Mouse (Mus musculus) forebrain, embryonic 12.5 days (tissue): ENCODE results near the gene Tmed9. TPM values are rescaled to one million over a fixed set of nuclear protein-coding genes. Genes with fewer than 3 reads are reported as not detected.
"Not testable (repeated sequence)": the region's sequence is repeated elsewhere in the genome, so short reads cannot be mapped to it uniquely, and the experiment has no call there.

Experiments
- ATAC-seq: fragments of 200-750 bp; cut with Nextera tagmentation; 2 replicates; pipeline ENCODE4 v1.8.0; 2017; ENCODE audit warnings: moderate TSS enrichment; ENCODE audit not compliant: low FRiP score
- H3K27ac ChIP-seq: fragments of 300-500 bp; sonication (generic); 2 replicates; pipeline ENCODE4 v1.5.1; 2016; ENCODE audit warnings: mild to moderate bottlenecking
- H3K27me3 ChIP-seq: fragments of 300-500 bp; sonication (generic); 2 replicates; pipeline ENCODE4 v1.6.1; 2016; ENCODE audit warnings: mild to moderate bottlenecking
- H3K36me3 ChIP-seq: fragments of 300-500 bp; sonication (generic); replicated peaks from 2 replicates; pipeline ENCODE4 v1.6.1; 2016; ENCODE audit warnings: mild to moderate bottlenecking
- H3K4me1 ChIP-seq: fragments of 300-500 bp; sonication (generic); 2 replicates; pipeline ENCODE4 v1.6.1; 2016
- H3K4me2 ChIP-seq: fragments of 300-500 bp; sonication (generic); 2 replicates; pipeline ENCODE4 v1.6.1; 2016; ENCODE audit warnings: mild to moderate bottlenecking, moderate library complexity
- H3K4me3 ChIP-seq: fragments of 300-500 bp; sonication (generic); replicated peaks from 2 replicates; pipeline ENCODE4 v1.5.1; 2016; ENCODE audit warnings: mild to moderate bottlenecking
- H3K9ac ChIP-seq: fragments of 300-500 bp; sonication (generic); 2 replicates; pipeline ENCODE4 v1.6.1; 2016; ENCODE audit warnings: mild to moderate bottlenecking
- H3K9me3 ChIP-seq: fragments of 300-500 bp; sonication (generic); 2 replicates; pipeline ENCODE4 v1.6.1; 2016
- WGBS: fragments of 180-500 bp; shearing (Covaris S2); methylation state at CpG from one replicate; pipeline ENCODE4 v1.1.7; 2016; 5-methylcytosine and 5-hydroxymethylcytosine counted together
- polyA plus RNA-seq: library from polyadenylated mRNA; unstranded; fragments of >200 nt; fragmentation: Nextera tagmentation; extraction: Ambion mirVana; gene quantifications from 2 replicates; pipeline ENCODE4 v1.2.1, GENCODE M21; 2016

Tmed9 gene
- polyA plus RNA-seq, 1 experiment from 2014 or later = 115 TPM

DNA sequence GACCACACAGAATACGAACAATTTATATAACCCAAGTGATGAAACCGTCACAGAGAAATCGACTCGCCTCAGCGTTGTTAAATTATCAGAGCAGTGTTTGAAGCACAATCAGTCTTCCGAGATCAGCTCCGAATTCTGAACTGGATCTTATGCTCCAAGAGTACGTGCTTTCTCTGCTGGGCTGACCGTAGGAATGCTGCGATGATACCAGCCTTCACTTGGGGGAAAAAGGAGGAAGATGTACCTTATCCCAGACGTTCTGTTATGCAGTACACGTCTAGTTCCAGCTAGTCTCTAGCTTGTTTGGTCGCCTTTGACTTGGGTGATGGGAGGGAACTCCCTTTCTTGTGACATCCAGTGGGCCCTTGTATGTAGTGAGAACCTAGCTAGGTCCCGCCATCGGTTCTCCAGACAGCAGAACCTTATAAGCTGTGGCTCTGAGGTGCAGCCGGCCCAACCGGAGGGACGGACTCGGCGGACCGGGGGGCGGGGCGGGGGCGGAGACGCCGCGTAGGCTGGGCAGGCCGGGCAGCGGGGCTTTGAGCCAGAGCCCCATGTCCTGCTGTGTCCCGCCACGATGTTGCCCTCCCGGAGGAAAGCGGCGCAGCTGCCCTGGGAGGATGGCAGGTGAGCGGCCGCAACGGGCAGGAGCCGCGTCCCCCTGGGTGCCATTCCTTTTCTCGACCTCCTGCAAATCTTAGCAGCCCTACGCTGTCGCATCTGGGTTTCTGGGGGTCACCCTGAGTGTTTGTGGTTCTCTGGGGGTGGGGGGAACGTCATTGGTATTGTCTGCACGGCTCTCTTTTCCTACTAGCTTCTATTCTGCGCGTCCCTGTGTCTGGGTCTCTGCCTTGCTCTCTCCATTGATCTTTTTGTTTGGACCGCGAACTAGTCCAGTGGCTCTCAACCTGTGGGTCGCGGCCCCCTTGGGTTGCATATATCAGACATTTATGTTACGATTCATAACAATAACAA is 26.3 kb downstream of the Tmed9 start, which contains the start of gene B4galt7:
B4galt7 (plus strand) TSS at position 331 of the 975 bp plus-strand sequence.
- H3K36me3 ChIP-seq = peaks cover 42% of the 10 kb centered on the region
- H3K27me3 ChIP-seq = no peaks in the 10 kb centered on the region
- no peaks in the 10 kb centered on the region for H3K9me3 ChIP-seq
- peak within 1 kb of the TSS; percentile 78 for H3K4me2 ChIP-seq
- H3K9ac ChIP-seq = peak within 1 kb of the TSS; percentile 87
- peaks cover 12% of the 10 kb centered on the region for H3K4me1 ChIP-seq
- peak within 1 kb of the TSS; percentile 84 for H3K4me3 ChIP-seq
- 10% methylated on average over 50 of the region's 51 CpGs for WGBS
- peak; percentile 85 for ATAC-seq
- peak within 1 kb of the TSS; percentile 50; the same call in 1 of the 2 replicates for H3K27ac ChIP-seq

DNA sequence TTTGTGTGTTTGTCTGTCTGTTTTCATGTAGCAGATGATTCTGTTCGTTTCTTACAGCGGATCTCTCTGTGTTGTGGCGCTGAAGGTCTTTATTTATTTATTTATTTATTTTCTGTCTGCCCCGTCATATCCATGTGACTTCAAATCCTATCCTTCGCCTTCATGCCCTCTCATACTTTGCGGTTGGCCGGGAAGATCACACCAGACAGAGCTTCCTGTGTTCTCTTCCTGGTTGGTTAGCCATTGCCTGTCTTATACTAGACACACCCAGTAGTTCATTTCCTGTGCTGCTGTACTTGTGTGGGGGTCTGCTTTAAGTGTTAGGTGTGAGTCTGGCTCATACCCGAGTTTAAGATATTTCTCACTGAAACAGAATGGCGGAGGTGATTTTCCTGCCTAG is 27.1 kb downstream of the Tmed9 start:
- H3K36me3 ChIP-seq = peaks cover 37% of the 10 kb centered on the region
- H3K4me2 ChIP-seq = peak overlapping the region; percentile 78
- H3K27me3 ChIP-seq = no peaks in the 10 kb centered on the region
- no peak overlapping the region for H3K27ac ChIP-seq
- ATAC-seq = no peak
- H3K9ac ChIP-seq = peak overlapping the region; percentile 87
- peak overlapping the region; percentile 84 for H3K4me3 ChIP-seq
- 23% methylated on average over 9 of the region's 9 CpGs for WGBS
- no peaks in the 10 kb centered on the region for H3K9me3 ChIP-seq
- H3K4me1 ChIP-seq = peaks cover 12% of the 10 kb centered on the region

DNA sequence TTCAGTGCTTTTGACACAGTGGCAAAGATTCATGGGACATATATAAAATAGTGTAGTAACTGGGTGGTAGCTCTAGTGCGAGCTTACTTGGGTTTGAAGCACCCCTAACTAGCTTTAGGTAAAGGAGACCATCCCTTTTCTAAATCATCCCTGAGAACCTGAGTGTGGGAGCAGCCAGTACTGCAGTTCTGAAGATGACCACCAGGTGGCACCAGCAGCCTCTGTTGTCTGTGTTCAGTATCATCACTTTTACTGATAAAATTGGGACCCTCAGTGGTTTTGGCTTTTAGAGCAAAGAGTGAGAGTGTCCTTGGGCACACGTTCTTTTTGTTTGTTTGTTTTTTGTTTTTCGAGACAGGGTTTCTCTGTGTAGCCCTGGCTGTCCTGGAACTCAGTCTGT is 28.1 kb downstream of the Tmed9 start:
- Histone ChIP-seq H3K4me2 (no peak overlapping the region; the same call in 1 of the 2 replicates), H3K4me3 (no peak overlapping the region), H3K9me3 (no peaks in the 10 kb centered on the region), H3K4me1 (peaks cover 12% of the 10 kb centered on the region), H3K36me3 (peaks cover 28% of the 10 kb centered on the region), H3K9ac (no peak overlapping the region), H3K27me3 (no peaks in the 10 kb centered on the region), H3K27ac (no peak overlapping the region)
- ATAC-seq = no peak
- 12% methylated on average over 3 of the region's 3 CpGs for WGBS

DNA sequence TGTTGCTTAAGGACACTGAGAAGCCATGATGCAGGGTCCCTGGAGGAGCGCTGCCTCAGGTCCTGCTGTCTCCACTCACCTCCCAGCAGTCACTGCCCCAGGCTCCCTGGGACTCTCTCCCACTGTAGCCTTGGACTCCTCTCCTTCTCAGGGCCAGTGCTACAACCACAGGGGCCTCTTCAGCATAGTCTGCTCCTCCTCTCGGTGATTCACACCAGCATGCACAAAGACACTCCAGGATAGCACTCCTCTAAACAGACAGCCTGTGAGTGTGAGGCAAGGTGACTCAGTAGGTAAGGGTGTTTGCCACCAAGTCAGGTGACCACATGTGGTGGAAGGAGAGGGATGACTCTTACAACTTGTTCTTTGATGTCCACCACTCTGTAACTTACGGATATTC is 31.1 kb downstream of the Tmed9 start:
- 95% methylated on average over 3 of the region's 3 CpGs for WGBS
- Histone ChIP-seq H3K9me3 (no peaks in the 10 kb centered on the region), H3K27me3 (no peaks in the 10 kb centered on the region), H3K9ac (no peak overlapping the region), H3K36me3 (peaks cover 33% of the 10 kb centered on the region), H3K27ac (no peak overlapping the region), H3K4me1 (peaks cover 8% of the 10 kb centered on the region), H3K4me3 (no peak overlapping the region), H3K4me2 (no peak overlapping the region)
- ATAC-seq = no peak

DNA sequence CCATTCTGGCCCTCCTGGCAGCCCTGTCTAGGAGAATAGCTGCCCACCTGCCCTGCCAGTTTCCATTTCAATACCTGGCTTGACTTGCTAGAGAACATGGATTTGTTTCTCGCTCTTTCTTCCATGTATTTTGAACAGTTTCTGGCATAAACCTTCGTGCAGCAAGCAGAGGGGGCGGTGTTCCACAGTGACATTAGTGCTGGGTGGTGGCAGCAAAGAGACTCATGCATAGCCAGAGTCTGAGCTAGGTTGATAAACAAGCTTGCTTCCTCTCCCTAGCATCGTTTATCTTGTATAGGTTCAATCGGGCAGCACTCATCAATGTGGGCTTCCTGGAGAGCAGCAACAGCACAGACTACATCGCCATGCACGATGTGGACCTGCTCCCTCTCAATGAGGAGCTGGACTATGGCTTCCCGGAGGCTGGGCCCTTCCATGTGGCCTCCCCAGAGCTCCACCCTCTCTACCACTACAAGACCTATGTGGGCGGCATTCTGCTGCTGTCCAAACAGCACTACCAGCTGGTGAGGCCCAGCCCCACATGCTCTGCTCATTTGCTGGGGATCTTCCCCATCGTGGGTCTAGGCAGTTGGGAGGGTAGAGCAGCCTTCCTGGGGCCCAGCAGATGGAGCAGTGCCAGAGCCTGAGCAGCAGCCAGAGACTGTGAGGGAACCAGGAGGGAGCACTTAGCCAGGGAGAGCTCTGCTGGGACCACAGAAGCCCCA is 33.5 kb downstream of the Tmed9 start:
- H3K27ac ChIP-seq = no peak overlapping the region
- no peak for ATAC-seq
- WGBS = 88% methylated on average over 10 of the region's 10 CpGs
- H3K4me3 ChIP-seq = no peak overlapping the region
- no peaks in the 10 kb centered on the region for H3K9me3 ChIP-seq
- no peak overlapping the region for H3K4me2 ChIP-seq
- no peaks in the 10 kb centered on the region for H3K4me1 ChIP-seq
- no peaks in the 10 kb centered on the region for H3K27me3 ChIP-seq
- peaks cover 41% of the 10 kb centered on the region for H3K36me3 ChIP-seq
- no peak overlapping the region for H3K9ac ChIP-seq

DNA sequence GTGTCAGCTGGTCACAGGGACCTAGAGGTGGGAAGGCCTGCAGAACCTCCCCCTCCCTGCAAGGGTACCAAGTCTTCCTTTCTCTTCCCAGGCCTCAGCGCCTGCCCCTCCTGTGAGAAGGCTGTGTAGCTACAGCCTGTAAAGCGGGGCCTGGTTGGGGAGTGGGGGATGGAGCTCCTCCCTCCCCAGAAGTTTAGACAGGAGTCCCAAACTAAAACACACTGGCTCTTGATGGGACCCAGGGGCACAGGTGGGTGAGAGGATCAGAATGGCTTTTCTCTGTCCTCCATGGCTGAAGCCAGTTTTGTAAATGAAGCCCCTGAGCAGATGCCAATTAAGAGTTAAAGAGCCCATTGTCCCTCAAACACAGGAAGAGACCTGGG is 34.1 kb downstream of the Tmed9 start:
- WGBS = 84% methylated on average over 2 of the region's 2 CpGs
- Histone ChIP-seq H3K4me2 (no peak overlapping the region), H3K4me3 (no peak overlapping the region), H3K9ac (no peak overlapping the region), H3K27ac (no peak overlapping the region), H3K27me3 (no peaks in the 10 kb centered on the region), H3K4me1 (no peaks in the 10 kb centered on the region), H3K9me3 (no peaks in the 10 kb centered on the region), H3K36me3 (peaks cover 41% of the 10 kb centered on the region)
- ATAC-seq = no peak

DNA sequence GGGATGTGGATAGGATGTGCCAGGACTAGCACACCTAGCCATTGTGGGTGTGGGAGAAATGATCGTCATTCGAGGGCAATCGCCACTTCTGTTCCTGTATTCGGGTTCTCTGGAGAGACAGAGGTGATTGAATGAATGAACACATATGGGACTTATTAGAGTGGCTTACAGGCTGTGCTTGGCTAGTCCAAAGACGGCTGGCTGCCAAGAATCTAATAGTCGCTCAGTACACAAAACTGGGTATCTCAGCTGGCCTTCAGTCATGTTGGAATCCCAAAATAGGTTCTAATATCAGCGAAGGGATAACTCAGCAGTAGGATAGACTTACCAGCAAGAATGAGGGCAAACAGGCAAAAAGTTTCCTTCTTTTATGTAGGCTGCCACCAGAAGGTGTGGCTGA is 38.5 kb downstream of the Tmed9 start:
- H3K9ac ChIP-seq = no peak overlapping the region
- no peaks in the 10 kb centered on the region for H3K4me1 ChIP-seq
- no peak overlapping the region for H3K4me3 ChIP-seq
- no peaks in the 10 kb centered on the region for H3K27me3 ChIP-seq
- no peaks in the 10 kb centered on the region for H3K9me3 ChIP-seq
- peaks cover 31% of the 10 kb centered on the region for H3K36me3 ChIP-seq
- H3K27ac ChIP-seq = no peak overlapping the region
- no peak for ATAC-seq
- H3K4me2 ChIP-seq = no peak overlapping the region
- 89% methylated on average over 7 of the region's 7 CpGs for WGBS

DNA sequence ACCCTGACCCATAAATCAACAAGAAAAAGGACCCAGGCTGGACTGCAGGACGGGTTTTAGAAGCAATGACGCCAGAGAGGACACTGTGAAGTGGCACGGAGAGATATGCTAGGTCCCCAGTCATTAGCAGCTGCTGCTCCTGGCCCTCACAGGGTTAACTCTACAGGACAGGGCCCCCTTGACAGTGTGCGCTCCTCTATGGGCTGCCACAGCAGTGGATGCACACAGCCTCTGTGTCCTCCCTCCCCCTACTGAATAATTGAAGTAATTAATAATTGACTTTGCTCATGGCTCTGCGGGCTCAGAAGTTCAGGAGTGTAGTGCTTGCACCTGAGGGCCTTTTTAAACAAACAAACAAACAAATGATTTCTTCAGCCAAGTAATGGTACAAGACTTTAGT is 39.9 kb downstream of the Tmed9 start:
- 53% methylated on average over 5 of the region's 5 CpGs for WGBS
- Histone ChIP-seq H3K4me3 (no peak overlapping the region), H3K9me3 (no peaks in the 10 kb centered on the region), H3K27me3 (no peaks in the 10 kb centered on the region; the same call in 1 of the 2 replicates), H3K36me3 (peaks cover 18% of the 10 kb centered on the region), H3K9ac (no peak overlapping the region), H3K4me1 (no peaks in the 10 kb centered on the region), H3K4me2 (no peak overlapping the region), H3K27ac (no peak overlapping the region)
- ATAC-seq = no peak

DNA sequence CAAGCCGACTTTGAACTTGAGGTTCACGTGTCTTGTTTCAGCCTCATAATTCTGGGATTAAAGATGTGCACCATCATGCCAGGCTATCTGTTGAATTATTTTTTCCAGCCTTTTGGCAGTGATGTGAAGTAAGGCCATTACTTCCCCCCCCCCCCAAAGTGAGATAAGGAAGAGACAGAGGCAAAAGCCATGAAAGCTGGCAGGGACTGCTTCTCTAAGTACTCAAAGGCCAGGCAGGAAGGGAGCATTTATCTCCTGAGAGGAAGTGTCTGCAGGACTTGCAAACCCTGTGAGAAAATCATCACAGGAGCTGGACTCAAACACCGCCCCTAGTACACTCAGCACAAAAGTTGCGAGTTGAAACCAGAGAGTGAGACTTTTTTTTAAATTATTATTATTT is 45.8 kb downstream of the Tmed9 start:
- Histone ChIP-seq H3K4me3 (no peak overlapping the region), H3K27me3 (no peaks in the 10 kb centered on the region; the same call in 1 of the 2 replicates), H3K4me2 (no peak overlapping the region), H3K36me3 (no peaks in the 10 kb centered on the region), H3K27ac (no peak overlapping the region), H3K9ac (no peak overlapping the region), H3K9me3 (no peaks in the 10 kb centered on the region), H3K4me1 (peaks cover 14% of the 10 kb centered on the region)
- 93% methylated on average over 4 of the region's 4 CpGs for WGBS
- no peak for ATAC-seq

DNA sequence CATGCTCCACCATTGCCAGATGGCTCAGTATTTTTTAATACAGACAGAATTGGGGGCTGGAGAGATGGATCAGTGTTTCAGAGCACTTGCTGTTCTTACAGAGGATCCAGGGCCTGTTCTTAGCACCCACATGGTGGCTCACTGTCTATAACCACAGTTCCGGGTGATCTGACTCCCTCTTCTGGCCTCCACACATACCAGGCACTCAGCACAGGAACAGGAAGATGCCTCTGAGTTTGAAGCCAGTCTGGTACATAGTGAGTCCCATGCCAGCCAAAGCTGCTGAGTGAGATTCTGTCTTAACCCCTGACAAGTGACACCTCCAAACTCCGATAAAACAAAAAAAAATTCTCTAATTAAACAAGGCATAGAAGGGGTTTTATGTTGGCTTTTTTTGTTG is 46.7 kb downstream of the Tmed9 start:
- WGBS = 93% methylated on average over 2 of the region's 2 CpGs
- no peak for ATAC-seq

DNA sequence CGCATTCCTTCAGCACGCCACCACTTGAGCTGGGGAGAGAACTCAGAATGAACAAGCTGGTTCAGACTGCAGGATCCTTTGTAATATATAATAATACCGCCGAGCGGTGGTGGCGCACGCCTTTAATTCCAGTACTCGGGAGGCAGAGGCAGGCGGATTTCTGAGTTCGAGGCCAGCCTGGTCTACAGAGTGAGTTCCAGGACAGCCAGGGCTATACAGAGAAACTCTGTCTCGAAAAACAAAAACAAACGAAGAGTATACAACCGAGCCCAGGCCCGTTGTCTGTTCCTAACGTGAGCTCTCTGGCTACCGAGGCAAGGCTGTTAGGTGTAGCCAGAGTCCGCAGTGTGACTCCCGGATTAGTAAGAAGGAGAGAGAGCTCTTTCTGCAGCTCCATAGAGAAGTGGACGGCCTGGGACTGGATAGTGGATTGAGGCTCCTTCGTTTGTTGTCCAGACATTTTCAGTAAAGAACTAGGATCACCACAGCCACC is 48.7 kb downstream of the Tmed9 start:
- Histone ChIP-seq H3K4me1 (peaks cover 24% of the 10 kb centered on the region), H3K9ac (peak overlapping the region; percentile 83), H3K4me2 (peak overlapping the region; percentile 79), H3K4me3 (peak overlapping the region; percentile 87), H3K36me3 (peaks cover 23% of the 10 kb centered on the region), H3K27ac (peak overlapping the region; percentile 88; the same call in 1 of the 2 replicates)
- not testable (repeated sequence) for ATAC-seq, H3K9me3 ChIP-seq, H3K27me3 ChIP-seq
- whole genome bisulfite sequencing = 31% methylated on average over 20 of the region's 20 CpGs

More for the DNA sequence above, 46.7 kb downstream of the Tmed9 start:
- no peak overlapping the region for H3K27ac ChIP-seq
- no peaks in the 10 kb centered on the region; the same call in 1 of the 2 replicates for H3K27me3 ChIP-seq
- no peak overlapping the region for H3K9ac ChIP-seq
- H3K9me3 ChIP-seq = no peaks in the 10 kb centered on the region
- peaks cover 8% of the 10 kb centered on the region; the same call in 1 of the 2 replicates for H3K36me3 ChIP-seq
- H3K4me2 ChIP-seq = no peak overlapping the region
- peaks cover 23% of the 10 kb centered on the region for H3K4me1 ChIP-seq
- no peak overlapping the region for H3K4me3 ChIP-seq
